Mouse (Mus musculus): ENCODE measurements at regions not wholly inside any gene's neighbourhood (a gene's known extent, or its start where the extent isn't known, plus 50 kb on each side); places are given as distances from the start of the nearest gene placed in this dataset.

DNA sequence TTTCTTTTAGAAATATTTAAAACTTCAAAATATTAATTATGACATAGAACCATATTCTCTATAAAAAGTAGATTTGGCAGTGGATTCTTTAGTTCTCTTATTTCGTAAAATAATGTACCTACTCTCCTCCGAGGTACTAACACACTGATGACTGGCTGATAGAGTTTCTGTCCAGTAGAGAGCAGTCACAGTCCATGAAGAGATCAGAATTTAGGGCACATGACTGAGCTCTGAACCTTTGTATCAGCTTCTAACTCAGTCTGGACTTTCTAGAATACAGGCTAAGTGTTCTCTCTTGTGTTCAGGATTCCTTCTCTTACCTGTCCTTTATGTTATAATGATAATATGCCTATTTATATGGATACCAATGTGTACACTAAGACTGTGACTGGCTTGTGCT, 494.3 kb downstream of the Cd109 start:
- no peak for DNase-seq (ENCODE audit: low read depth, low spot score)

DNA sequence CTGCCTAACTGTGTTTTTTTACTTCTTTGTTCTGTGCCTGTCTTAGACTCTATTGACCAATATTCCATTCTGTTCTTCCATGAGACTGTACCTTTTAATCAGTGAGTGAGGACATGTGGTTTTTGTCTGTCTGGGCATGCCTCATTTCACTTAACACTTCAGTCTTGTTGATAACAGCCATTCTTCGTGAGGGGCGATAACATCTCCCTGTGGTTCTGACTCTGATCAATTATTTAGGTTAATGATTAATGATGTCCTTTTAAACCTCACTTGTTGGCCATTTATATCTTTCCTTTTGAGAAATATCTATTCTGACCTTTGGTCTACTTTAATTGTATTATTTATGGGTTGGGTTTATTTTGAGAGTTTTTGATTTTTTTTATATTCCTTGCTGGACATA, 496.0 kb downstream of the Cd109 start:
- no peak for DNase-seq (ENCODE audit: low read depth, low spot score)

DNA sequence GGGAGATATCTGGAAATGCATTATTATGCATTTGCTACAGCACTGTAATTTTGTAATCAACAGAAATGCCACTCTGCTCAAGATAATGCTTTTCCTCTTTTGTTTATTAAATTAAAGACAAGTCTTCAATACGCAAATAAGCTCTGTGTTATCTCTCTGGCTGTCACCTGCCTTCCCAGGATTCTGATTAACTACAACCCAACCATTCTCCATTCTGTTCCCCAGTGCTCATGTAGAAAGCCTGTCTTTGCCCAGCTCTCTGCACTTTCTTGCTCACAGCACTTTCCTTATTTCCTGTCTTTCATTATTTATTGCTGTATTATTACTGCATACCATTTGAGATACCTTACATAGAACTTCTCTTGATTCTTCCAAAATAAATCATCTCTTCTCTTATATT, 525.6 kb downstream of the Cd109 start:
- DNase-seq (ENCODE audit: low read depth, low spot score): no peak

DNA sequence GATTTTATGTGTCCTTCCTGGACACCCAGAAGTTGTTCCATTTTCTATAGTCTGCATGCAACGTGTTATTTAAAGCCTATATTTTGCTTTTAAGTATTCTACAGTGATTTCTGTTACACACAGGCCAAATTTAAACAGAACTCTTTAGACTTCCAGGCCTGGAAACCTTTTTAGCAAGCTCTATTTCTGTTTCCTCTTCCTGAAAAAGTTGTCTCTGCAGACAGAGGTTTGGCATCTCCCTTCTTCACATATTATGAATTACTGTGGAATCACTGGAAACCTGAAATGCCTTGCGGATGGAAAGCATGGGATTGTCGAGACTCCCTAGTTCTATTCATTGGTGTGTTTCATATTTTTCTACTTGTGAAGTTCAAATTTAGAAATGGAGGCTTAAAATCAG, 530.7 kb downstream of the Cd109 start:
- DNase-seq (ENCODE audit: low read depth, low spot score): no peak

DNA sequence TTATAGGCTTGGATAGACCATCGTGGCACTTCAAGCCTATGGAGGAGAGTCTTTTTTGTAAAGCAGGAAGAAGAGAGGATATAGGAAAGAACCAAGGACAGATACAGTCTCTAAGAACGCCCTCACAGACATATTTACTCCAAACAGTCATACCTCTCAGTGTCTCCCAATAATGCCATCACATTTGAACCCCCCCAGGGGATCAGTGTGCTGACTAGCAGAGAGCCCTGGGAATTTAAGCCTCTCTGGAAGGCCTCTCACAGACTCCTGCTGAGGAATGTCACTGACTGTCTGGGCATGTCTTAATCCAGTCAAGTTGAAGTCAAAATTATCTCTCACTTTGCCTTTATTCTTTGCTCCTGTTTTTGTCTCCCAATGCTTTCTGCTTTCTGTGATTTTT, 550.2 kb downstream of the Cd109 start:
- no peak for DNase-seq (ENCODE audit: low read depth, low spot score)

DNA sequence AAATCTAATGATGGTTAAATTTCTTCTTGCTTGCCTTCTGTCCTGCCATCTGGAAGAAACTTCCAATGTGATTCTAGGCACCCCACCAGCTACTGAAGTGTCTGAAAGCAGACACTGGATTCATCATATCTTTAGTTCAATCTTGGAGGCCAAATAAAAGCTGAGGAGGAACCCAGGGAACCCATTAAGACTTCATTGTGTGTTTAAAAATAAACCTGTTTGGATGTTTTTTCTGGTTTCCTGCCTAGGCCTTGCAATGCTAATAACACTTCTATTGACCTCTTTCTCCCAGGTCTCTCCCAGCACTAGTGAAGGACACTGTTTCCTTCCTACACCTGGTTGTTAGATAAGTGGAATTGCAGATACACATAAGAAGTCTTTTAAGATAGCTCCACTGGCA, 545.6 kb downstream of the Col12a1 start:
- DNase-seq (ENCODE audit: low read depth, low spot score): no peak

DNA sequence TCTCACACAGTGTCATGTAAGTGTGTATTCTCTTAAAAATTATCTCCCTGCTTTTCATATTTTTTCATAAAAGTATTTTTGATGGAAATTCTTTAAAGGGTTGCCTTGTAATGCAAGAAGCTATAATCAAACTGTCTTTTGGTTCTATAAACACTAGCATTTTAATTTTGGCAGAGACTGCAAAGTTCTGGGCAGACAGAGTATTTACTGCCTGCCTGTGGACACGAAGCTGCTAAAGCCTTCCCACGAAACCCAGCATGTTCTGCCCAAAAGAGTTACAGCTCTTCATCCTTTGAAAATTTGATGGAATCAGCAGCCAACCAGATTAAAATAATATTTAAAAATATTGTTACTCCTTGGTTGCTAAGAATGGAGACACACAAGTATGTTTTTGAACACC, 538.7 kb downstream of the Col12a1 start:
- no peak for DNase-seq (ENCODE audit: low read depth, low spot score)

DNA sequence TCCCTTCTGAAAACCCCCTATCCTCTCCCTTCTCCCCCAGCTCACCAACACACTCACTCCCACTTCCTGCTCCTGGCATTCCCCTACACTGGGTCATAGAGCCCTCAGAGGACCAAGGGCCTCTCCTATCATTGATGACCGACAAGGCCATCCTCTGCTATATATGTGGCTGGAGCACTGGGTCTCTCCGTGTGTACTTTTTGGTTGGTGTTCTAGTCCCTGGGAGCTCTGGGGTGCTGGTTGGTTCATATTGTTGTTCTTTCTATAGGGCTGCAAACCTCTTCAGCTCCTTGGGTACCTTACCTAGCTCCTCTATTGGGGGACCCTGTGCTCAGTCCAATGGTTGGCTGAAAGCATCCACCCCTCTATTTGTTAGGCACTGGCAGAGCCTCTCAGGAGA, 523.2 kb downstream of the Col12a1 start:
- DNase-seq (ENCODE audit: low read depth, low spot score): no peak

DNA sequence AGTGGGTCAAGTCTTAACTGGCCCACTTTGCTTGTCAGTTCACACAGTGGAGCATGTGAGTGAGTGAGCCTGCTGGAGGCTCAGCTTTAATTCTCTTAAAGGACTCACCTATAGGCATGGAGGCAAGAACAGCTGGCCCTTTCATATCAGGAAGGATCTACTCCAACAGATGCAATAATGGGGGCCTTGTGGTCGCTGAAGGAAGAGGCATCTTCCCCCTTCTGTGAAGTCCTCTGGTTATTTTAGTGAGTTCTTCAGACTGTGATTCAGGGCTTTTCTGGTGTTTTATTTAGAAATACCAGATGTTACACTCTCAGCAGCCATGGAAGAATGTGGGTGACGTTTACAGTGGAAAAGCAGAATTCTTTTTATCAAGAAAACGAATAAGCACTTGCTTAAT, 516.9 kb downstream of the Col12a1 start:
- no peak for DNase-seq (ENCODE audit: low read depth, low spot score)

DNA sequence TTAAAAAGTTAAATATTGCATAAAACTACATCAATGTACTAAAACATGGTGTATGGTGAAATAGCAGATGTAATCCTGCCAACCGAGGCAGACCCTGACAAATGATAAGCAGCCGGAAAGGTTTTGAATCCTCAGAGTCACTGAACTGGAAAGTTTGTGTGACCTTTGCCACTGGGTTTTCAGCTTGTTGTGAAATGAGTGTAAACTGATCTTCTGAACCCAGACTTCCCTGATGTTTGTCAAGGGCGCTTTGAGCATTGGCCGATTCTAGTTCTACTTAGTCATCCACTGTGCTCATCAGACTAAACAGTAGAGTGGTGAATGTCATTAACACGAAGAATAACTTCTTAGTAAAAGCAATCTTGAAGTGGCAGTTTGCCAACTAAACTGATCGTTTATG, 505.3 kb downstream of the Col12a1 start:
- DNase-seq (ENCODE audit: low read depth, low spot score): peak; percentile 7

DNA sequence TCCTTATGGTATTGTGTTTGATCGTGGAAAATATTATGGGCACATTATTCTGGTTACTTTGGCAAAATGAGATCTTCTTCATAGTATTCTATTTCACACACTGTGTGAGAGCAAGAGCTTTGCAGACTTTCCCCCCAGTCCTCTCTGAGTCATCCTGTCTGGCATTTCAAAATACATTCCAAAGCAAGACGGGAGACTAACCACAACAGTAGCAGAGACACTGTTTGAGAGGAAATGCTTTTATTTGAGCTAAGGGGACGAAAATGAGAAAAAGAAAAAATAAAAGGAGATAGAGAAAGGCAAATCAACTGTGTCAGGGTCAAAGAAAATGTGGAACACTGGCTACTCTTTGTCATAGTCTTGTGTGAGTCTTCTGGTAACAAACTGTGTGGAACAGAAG, 502.6 kb downstream of the Col12a1 start:
- no peak for DNase-seq (ENCODE audit: low read depth, low spot score)

DNA sequence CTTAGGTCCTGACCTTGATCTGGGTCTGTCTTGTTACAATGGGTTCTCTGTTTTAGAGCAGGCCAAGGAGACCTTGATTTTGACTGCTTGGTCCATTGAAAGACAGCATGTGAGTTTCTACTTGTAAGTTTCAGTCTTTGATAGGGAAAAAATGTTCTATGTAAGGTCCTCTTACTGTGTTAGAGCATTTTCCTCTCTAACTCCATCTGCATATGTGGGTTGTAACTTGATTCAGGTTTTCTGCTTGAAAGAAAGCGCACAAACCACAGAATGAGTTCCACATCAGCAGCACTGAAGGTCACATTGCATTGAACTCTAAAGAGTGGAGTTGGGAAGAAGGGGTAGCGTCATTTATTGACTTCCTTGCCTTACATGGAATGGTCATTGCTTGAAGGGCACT, 502.2 kb downstream of the Col12a1 start:
- DNase-seq (ENCODE audit: low read depth, low spot score): no peak

DNA sequence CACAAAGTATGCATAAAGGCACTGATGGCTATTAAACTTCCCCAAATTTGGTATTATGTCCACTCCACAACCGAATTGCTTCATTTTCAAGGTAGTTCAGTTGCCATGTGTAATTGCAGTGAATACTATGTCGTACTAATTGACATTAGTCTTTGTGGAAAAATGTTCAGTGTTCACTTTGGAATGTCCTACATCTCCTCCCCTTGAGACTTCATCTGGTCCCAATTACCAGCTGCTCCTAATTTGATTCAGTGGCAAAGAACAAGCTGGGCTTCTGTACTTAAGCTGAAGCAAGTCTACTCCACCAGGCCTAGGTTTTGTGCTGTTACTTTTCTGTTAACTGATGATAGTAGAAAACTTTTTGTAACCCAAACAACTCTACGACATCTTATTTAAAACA, 485.6 kb downstream of the Col12a1 start:
- no peak for DNase-seq (ENCODE audit: low read depth, low spot score)

DNA sequence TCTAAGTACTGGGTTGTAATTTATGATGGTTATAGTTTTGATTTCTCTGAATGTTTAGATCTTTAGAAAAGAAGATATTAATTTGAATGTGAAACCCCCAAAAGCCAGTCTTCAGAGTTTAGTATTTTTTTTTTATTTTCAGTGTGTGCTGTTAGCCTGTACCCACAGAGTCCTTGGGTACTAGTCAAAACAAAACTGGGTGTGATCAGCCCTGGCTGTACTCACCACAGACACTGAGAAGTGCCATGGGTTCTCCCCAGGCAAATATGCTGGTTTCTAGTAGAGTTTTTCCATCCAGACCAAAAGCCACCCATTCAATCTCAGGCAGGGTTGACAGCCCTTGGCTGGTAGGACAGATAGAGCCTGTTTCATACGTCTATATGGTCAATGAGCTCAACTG, 484.9 kb downstream of the Col12a1 start:
- DNase-seq (ENCODE audit: low read depth, low spot score): no peak

DNA sequence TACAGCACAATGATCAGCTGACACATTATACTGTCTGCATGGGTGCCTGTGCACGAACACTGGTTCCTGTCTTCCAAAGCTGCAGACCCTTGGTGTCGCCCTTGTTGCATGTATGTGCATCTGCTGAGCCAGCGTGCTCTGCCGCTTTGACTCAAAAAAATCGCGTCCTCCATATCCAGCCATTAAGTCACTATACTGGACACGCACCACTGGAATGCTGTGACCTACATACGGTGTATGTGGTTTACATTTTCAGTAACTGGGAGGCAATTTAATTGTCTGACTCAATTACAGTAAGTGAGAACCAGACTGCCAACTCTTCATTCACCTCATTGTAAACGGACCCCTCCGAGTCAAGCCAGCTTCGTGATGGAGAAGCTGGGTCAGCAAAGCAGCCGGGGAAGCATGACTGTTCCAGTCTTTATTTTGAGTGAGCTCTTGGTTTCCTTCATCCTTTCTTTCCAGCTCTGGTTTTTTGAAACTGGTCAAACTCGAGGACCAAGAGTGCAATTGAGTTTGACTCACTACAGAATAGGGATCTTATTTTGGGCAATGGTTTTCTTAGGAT, 448.9 kb downstream of the Col12a1 start:
- DNase-seq (ENCODE audit: low read depth, low spot score): no peak

DNA sequence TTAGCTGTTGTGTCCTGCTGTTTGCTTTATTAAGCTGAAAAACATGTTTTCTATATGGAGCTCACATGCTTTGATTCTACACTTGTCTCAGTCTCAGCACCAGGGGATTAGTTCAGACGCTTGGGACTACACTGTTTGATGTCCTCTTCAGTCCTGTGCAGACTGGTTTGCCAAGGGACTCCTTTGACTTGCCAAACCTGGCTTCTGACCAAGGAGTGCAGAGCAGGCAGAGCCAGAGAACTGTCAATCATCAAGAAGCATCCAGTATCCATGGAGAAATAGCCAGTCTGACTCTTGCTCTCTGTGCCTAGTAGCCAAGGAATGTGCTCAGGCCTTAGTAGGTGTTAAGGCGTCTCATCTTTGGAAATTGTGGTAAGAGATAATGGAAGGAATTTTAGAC, 448.4 kb downstream of the Col12a1 start:
- DNase-seq (ENCODE audit: low read depth, low spot score): no peak

DNA sequence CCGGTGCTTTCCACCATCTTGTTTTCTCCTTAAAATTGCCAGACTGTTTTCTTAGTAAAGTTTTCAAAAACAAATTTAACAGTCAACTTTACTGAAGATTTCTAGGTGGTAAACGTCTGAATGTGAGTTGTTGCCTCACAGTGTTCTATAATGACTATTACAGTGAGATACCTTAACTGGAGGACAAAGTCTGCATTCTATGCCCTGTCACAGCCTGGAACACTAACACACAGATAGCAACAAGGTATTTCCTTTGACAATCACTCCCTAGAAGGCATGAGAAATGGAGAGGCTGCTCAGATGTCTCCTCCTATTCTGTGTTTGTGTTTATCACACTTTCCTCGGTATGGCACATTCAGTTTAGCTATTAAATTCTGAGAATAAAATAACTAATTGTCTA, 430.8 kb downstream of the Col12a1 start:
- DNase-seq (ENCODE audit: low read depth, low spot score): no peak

DNA sequence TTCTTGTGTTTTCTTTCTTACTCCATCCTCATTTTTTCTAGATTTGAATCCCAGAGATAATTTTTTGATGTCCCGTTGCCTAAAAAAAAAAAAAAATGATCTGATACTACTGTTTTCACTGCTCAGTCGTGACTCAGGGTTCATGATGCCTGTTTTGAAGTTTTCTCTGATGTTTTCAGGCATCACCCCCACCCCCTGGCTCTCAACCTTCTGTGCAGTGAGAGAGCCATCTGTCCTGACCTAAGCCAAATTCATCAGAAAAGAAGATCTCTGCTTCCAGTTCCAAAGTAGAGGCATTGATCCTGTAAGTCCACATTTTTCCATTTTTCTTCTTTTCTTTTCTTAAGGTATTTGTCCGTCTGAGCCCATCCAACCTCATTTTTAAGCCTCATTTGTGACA, 423.3 kb downstream of the Col12a1 start:
- no peak for DNase-seq (ENCODE audit: low read depth, low spot score)

DNA sequence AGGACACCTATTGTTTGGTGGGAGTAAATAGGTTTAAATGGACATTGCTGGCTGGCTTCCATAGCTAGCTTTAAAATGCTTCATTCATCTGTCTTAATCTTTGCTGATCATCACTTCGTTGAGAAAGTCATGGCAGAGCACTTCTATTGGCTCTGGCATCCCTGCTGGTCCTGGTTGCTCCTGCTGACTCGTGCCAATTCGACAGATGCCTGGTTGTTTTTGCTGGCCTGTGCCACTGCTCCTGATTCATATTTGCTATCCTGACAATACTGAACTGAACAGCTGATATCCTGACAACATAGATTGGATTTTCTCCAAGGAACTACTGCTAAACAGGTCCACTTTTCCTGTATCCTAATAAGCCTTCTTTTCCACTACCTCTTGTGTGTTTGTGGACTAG, 417.1 kb downstream of the Col12a1 start:
- no peak for DNase-seq (ENCODE audit: low read depth, low spot score)

DNA sequence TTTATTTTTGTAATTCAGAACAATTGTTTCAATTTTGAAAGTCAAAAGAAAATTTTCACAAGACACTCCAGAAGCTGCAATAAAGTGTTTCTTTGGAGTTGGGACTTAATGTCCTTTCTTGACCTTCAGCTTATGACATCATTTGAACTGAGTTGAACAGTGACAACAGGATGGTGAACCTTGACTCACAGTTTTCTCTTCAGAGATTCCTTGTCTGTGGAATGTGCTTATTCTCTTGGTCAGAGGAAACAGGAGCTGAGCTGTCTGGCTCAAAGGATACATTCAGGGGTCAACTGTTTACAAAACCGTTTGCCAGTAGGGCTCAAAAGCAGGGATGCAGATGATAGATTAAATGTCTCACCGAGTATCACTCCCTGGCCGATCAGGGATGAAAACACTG, 408.0 kb downstream of the Col12a1 start:
- no peak for DNase-seq (ENCODE audit: low read depth, low spot score)

DNA sequence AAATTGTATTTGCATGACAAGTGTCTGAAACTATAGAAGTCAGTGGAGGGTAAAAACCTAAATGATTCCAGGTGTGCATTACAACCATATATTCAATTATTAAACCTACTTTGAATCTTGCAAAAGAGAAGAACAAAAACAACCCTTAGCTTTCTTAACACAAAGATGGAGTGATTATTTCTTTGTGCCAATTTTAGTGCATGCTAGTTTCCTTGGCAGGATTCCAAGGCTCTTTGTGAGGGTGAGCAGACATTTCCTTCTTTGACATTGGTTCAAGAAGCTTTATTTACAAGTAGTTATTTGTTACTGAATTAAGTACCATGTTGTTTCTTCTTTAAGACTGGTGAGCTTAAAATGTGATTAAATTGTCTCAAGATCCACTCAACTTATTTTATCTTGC, 401.2 kb downstream of the Col12a1 start:
- no peak for DNase-seq (ENCODE audit: low read depth, low spot score)

DNA sequence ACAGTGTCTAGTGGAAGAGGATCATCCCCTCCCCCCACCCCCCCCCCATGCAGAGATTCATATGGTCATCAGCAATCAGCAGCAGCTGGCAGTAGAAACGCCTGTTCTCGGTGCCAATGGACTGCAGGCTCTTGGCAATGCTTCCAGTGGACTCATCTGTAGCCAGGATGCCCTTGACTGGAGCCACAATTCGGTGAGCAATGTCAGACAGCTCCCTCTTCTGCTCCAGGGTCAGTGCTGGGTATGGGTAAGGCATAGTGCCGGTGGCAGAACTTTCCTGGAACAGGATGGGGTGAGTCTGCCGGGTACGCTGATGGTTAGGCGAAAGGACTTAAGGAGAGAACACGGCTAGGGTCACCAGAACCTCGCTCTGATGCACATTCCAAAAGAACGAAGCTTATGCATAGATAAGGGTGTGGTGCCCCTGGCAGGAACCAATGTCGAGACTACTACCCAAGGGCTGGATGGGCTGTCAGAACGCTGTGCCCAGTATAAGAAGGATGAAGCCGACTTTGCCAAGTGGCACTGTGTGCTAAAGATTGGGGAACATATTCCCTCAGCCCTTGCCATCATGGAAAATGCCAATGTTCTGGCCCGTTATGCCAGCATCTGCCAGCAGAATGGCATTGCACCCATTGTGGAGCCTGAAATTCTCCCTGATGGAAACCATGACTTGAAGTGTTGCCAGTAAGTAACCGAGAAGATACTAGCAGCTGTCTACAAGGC, 372.1 kb downstream of the Col12a1 start:
- DNase-seq (ENCODE audit: low read depth, low spot score): no peak

DNA sequence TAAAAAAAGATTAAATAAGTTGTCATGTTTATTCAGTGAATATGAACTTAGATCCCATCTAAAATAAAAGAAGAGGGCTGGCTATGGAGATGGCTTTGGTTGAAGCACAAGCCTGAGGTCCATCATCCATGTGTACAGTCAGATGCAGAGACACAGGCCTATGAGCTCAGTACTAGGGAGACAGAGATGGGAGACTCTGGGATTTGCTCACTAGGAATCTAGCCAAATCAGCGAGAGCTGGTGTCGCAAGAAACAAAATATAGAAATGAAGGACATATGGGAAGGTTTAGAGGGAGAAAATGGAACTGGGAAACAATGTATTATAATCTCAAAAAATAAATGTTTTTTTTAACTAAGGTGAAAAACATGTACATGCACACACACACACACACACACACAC, 326.6 kb downstream of the Col12a1 start:
- no peak for DNase-seq (ENCODE audit: low read depth, low spot score)

DNA sequence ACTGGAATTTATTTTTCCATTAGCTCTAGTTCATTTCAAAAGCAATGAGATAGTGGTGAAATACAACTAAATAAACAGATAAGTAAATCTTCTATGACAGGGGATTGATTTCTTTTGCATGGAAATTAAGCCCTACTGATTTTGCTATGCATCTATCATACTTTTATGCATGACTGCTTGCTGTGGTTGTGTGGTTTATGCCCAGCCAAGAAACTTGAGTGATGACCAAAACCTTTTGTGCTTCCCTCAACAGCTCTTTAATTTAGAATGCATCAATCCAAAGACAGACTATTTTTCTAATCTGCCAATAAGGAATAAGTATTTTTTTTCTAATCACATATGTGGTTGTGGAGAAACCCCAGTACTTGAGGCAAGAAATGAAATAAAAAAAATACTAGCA, 303.6 kb downstream of the Col12a1 start:
- no peak for DNase-seq (ENCODE audit: low read depth, low spot score)
